Mouse (Mus musculus) thymus, adult 2 months (tissue): ENCODE data around the gene Rpe.

Source experiments
- CTCF ChIP-seq: fragments of 200-500 bp; IDR thresholded peaks from 2 replicates; pipeline ENCODE4 v1.5.1; 2012; ENCODE audit warnings: mild to moderate bottlenecking, control low read depth, low read length, moderate library complexity, borderline replicate concordance; ENCODE audit not compliant: control insufficient read depth, poor library complexity, insufficient read depth; ENCODE audit errors: extremely low read depth
- POLR2A ChIP-seq: fragments of 200-500 bp; IDR thresholded peaks from 2 replicates; pipeline ENCODE4 v1.6.1; 2012; ENCODE audit warnings: mild to moderate bottlenecking, low read length, control low read depth, moderate library complexity; ENCODE audit not compliant: control insufficient read depth, poor library complexity, insufficient read depth; ENCODE audit errors: extremely low read depth

DNA sequence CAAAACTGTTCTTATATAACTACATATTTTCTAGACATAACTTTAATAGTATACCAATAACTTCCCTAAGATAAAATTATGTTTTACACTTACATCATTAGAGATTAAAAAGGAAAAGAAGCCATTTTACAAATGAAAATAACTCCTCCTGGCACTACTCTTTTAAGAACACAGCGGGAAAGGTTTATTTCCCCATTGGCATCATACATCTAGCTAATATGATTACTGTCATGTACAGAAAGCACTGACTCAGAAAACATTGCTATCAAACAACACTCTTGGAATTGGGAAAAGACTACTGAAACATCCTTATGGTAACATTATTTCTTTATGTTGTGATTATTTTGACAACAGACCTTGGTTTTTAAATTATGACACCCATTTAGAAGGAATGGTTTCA is 68.1 kb downstream of the Rpe start:
- TF ChIP-seq CTCF (no peak), POLR2A (no peak)
